8 mouse cellular contexts compared by ENCODE assay signal in genomic region chr7:96951281-96952051, GRCm38 (mm10). TPM values are rescaled to one million over a fixed set of nuclear protein-coding genes. Genes with fewer than 3 reads are reported as not detected.
A peak's percentile ranks its signal among the peaks of the same experiment; 100 is the strongest.
DNase-seq lines count a peak whose midpoint lies in the region; ATAC-seq and TF ChIP-seq lines count a peak whose summit lies in the region.

Gene Nars2 (plus strand): TSS chr7:96951505.

- H3K27ac ChIP-seq in ES-Bruce4 (ENCODE audit: insufficient read depth, low read length): no peak within 1 kb of the TSS
- peak within 1 kb of the TSS; percentile 73 for H3K27ac ChIP-seq in forebrain, embryonic 13.5 days
- H3K27ac ChIP-seq in liver, postnatal 0 days (ENCODE audit: low read depth): peak within 1 kb of the TSS; percentile 92
- H3K27ac ChIP-seq in neural tube, embryonic 14.5 days (ENCODE audit: low read depth, low read length): peak within 1 kb of the TSS; percentile 79

- peak within 1 kb of the TSS; percentile 77 for H3K4me2 ChIP-seq in forebrain, embryonic 13.5 days
- H3K4me2 ChIP-seq in liver, postnatal 0 days (ENCODE audit: low read depth, low read length): peak within 1 kb of the TSS; percentile 86
- peak within 1 kb of the TSS; percentile 57 for H3K4me2 ChIP-seq in neural tube, embryonic 14.5 days (ENCODE audit: low read depth, low read length)

- DNase-seq in heart, postnatal 10 days: peak; percentile 92 to 93
- peak; percentile 97 for DNase-seq in large intestine, adult 2 months (ENCODE audit: low read depth, low spot score)
- DNase-seq in liver, postnatal 0 days: peak; percentile 96
- peak; percentile 94 for DNase-seq in testis, postnatal 10 days (ENCODE audit: low spot score)

- peak; percentile 100 for ATAC-seq in cerebellum, adult (ENCODE audit: insufficient number of reproducible peaks, low FRiP score, low TSS enrichment)
- peak; percentile 100 for ATAC-seq in forebrain, embryonic 13.5 days
- ATAC-seq in liver, postnatal 0 days: peak; percentile 99
- peak; percentile 100 for ATAC-seq in neural tube, embryonic 14.5 days (ENCODE audit: low read depth)

- H3K4me3 ChIP-seq in ES-Bruce4 (ENCODE audit: low read depth, low read length): peak within 1 kb of the TSS; percentile 88
- peak within 1 kb of the TSS; percentile 78 for H3K4me3 ChIP-seq in forebrain, embryonic 13.5 days
- H3K4me3 ChIP-seq in liver, postnatal 0 days (ENCODE audit: low read depth, low read length): peak within 1 kb of the TSS; percentile 85
- H3K4me3 ChIP-seq in neural tube, embryonic 14.5 days (ENCODE audit: low read depth, low read length): peak within 1 kb of the TSS; percentile 62

- no peaks in the 10 kb centered on the region for H3K9me3 ChIP-seq in ES-Bruce4 (replicated peaks; ENCODE audit: control insufficient read depth, insufficient read depth, low read length, poor library complexity, severe bottlenecking)
- H3K9me3 ChIP-seq in forebrain, embryonic 13.5 days (replicated peaks): no peaks in the 10 kb centered on the region
- H3K9me3 ChIP-seq in liver, postnatal 0 days (ENCODE audit: low read length): no peaks in the 10 kb centered on the region
- H3K9me3 ChIP-seq in neural tube, embryonic 14.5 days (ENCODE audit: control insufficient read depth, low read length): no peaks in the 10 kb centered on the region

- no peak for TF ChIP-seq CTCF in ES-Bruce4 (IDR thresholded peaks at IDR 0.05; ENCODE audit: low read depth, low read length)
- peak; percentile 67 for TF ChIP-seq CTCF in liver, postnatal 0 days (IDR thresholded peaks at IDR 0.05; ENCODE audit: low read depth)

- no peaks in the 10 kb centered on the region for H3K27me3 ChIP-seq in ES-Bruce4 (ENCODE audit: control insufficient read depth, insufficient read depth, low read length, poor library complexity, severe bottlenecking)
- H3K27me3 ChIP-seq in forebrain, embryonic 13.5 days: no peaks in the 10 kb centered on the region
- H3K27me3 ChIP-seq in liver, postnatal 0 days (ENCODE audit: insufficient read depth, low read length): no peaks in the 10 kb centered on the region
- no peaks in the 10 kb centered on the region for H3K27me3 ChIP-seq in neural tube, embryonic 14.5 days (ENCODE audit: control insufficient read depth, insufficient read depth, low read length)

- peak within 1 kb of the TSS; percentile 64 for H3K9ac ChIP-seq in ES-Bruce4 (ENCODE audit: low read depth, poor library complexity, severe bottlenecking)
- peak within 1 kb of the TSS; percentile 81 for H3K9ac ChIP-seq in forebrain, embryonic 13.5 days
- H3K9ac ChIP-seq in liver, postnatal 0 days (replicated peaks): peak within 1 kb of the TSS; percentile 86
- H3K9ac ChIP-seq in neural tube, embryonic 14.5 days (replicated peaks; ENCODE audit: low read depth, low read length): peak within 1 kb of the TSS; percentile 73

- TF ChIP-seq POLR2A in ES-Bruce4 (IDR thresholded peaks at IDR 0.05; ENCODE audit: insufficient read depth, low read length): peak; percentile 99

- under 1% methylated on average over 62 of the region's 62 CpGs for WGBS in forebrain, embryonic 13.5 days
- WGBS in large intestine, adult 2 months: under 1% methylated on average over 62 of the region's 62 CpGs
- WGBS in liver, postnatal 0 days (ENCODE audit: insufficient replicate concordance): under 1% methylated on average over 62 of the region's 62 CpGs
- WGBS in neural tube, embryonic 14.5 days: under 1% methylated on average over 60 of the region's 62 CpGs

- intact Hi-C loops in heart, postnatal 10 days (cut with DNase I): no loop called here

- H3K36me3 ChIP-seq in ES-Bruce4 (ENCODE audit: control insufficient read depth, insufficient read depth, low read length, poor library complexity, severe bottlenecking): no peaks in the 10 kb centered on the region
- no peaks in the 10 kb centered on the region for H3K36me3 ChIP-seq in forebrain, embryonic 13.5 days (ENCODE audit: poor library complexity, severe bottlenecking)
- H3K36me3 ChIP-seq in liver, postnatal 0 days (replicated peaks; ENCODE audit: insufficient read depth, low read length): no peaks in the 10 kb centered on the region
- H3K36me3 ChIP-seq in neural tube, embryonic 14.5 days (ENCODE audit: control insufficient read depth, insufficient read depth, low read length): no peaks in the 10 kb centered on the region

- H3K4me1 ChIP-seq in ES-Bruce4 (ENCODE audit: control insufficient read depth, insufficient read depth, low read length): no peaks in the 10 kb centered on the region
- peaks cover 16% of the 10 kb centered on the region for H3K4me1 ChIP-seq in forebrain, embryonic 13.5 days
- peaks cover 9% of the 10 kb centered on the region for H3K4me1 ChIP-seq in liver, postnatal 0 days (ENCODE audit: insufficient read depth)
- peaks cover 4% of the 10 kb centered on the region; the same call in 1 of the 2 replicates for H3K4me1 ChIP-seq in neural tube, embryonic 14.5 days (ENCODE audit: control insufficient read depth, insufficient read depth, low read length)

- no peak for TF ChIP-seq EP300 in ES-Bruce4 (IDR thresholded peaks at IDR 0.05; ENCODE audit: insufficient read depth, low read depth, low read length)
- no peak for TF ChIP-seq EP300 in liver, postnatal 0 days (IDR thresholded peaks at IDR 0.05; ENCODE audit: low read depth)

RNA-seq across cellular contexts. Expression of gene Nars2, which starts in this region (rescaled TPM):
- polyA plus RNA-seq in ES-Bruce4 (2011; ENCODE audit: insufficient read depth, insufficient read length, low read depth, missing spikeins): 19.5 and 22.5 TPM in 2 replicates
- polyA plus RNA-seq in forebrain, embryonic 13.5 days (2015; fragmentation: Nextera tagmentation; extraction: Ambion mirVana): 19.9 and 21.7 TPM in 2 replicates
- 10 to 100 TPM; 17.5 to 20.5 TPM for total RNA-seq in heart, postnatal 10 days (2021)
- polyA plus RNA-seq in large intestine, adult 2 months (2012; rRNA removed): 2.2 and 3.2 TPM in 2 replicates
- 13.3 and 14.1 TPM in 2 replicates for polyA plus RNA-seq in liver, postnatal 0 days (2015; fragmentation: Nextera tagmentation; extraction: Ambion mirVana)
- polyA plus RNA-seq in neural tube, embryonic 14.5 days (2014; fragmentation: Nextera tagmentation; extraction: Ambion mirVana): 20.2 and 23.9 TPM in 2 replicates
